Comparison of ENCODE assay signal across 9 mouse cellular contexts in the genomic region with DNA sequence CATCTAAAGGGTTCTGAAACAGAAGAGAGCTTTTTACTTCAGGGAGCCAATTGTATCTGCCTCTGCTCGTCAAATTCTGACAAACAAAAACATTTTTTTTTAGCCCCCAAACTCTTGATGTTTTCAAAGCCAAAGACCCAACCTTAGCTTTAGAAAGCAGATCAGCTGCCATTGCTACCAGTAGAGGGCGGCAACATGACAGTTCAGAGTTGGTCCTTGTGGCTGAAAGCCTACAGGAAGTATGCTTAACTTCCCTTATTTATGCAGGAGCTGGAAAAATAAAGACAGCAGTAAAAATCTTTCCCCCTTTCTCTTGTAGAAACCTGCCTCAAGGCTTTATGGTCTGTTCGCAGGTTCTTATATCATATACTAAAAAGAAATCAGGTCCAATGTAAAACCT.
A peak's percentile ranks its signal among the peaks of the same experiment; 100 is the strongest.
DNase-seq lines count a peak whose midpoint lies in the region; ATAC-seq lines count a peak whose summit lies in the region.
"Had no signal": no experiment of that assay in that cellular context is flagged by ENCODE, and none has a peak within 500 bp of the region (broad histone marks: within the 10 kb centered on the region; RNA-seq: fewer than 3 reads in every experiment).

No protein-coding gene starts in this region.

- WGBS in forebrain, embryonic 16.5 days, result 24% methylated on average over 3 of the region's 3 CpGs
- 22% methylated on average over 3 of the region's 3 CpGs for WGBS in hindbrain, embryonic 16.5 days

- H3K9ac ChIP-seq in forebrain, embryonic 16.5 days (replicated peaks; ENCODE audit: low read depth, low read length), result no peak overlapping the region
- no peak overlapping the region for H3K9ac ChIP-seq in hindbrain, embryonic 16.5 days (ENCODE audit: low read depth, low read length)
- H3K9ac ChIP-seq: heart, embryonic 15.5 days had no signal

- H3K36me3 ChIP-seq in forebrain, embryonic 16.5 days (ENCODE audit: control insufficient read depth, insufficient read depth), result no peaks in the 10 kb centered on the region
- no peaks in the 10 kb centered on the region for H3K36me3 ChIP-seq in hindbrain, embryonic 16.5 days (ENCODE audit: control insufficient read depth, insufficient read depth, low read length)
- H3K36me3 ChIP-seq: heart, embryonic 15.5 days had no signal

- no peaks in the 10 kb centered on the region for H3K27me3 ChIP-seq in forebrain, embryonic 16.5 days (replicated peaks; ENCODE audit: control insufficient read depth, insufficient read depth, low read length)
- H3K27me3 ChIP-seq in hindbrain, embryonic 16.5 days (replicated peaks; ENCODE audit: control insufficient read depth, insufficient read depth, low read length), result no peaks in the 10 kb centered on the region
- H3K27me3 ChIP-seq: heart, embryonic 15.5 days had no signal

- peak; percentile 78 for DNase-seq in urinary bladder, postnatal 14 days (ENCODE audit: low spot score)
- no peak for DNase-seq in urinary bladder, postnatal 10 days (ENCODE audit: low spot score)
- DNase-seq in c-Kit-positive CD71-positive TER-119-positive erythroid progenitor cells, embryonic 14.5 days (ENCODE audit: low spot score), result peak; percentile 3
- DNase-seq in left cerebral cortex, postnatal 10 days (ENCODE audit: extremely low spot score in 1 of 2, low spot score in 2 of 2), result peak; percentile 73 to 80
- DNase-seq in ovary, postnatal 10 days (ENCODE audit: low spot score), result peak; percentile 45

- H3K4me3 ChIP-seq in forebrain, embryonic 16.5 days (replicated peaks; ENCODE audit: low read length), result no peak overlapping the region
- no peak overlapping the region for H3K4me3 ChIP-seq in hindbrain, embryonic 16.5 days (ENCODE audit: low read length)
- H3K4me3 ChIP-seq: heart, embryonic 15.5 days had no signal

- ATAC-seq in forebrain, embryonic 16.5 days, result peak; percentile 67; the same call in 1 of the 2 replicates
- ATAC-seq in hindbrain, embryonic 16.5 days, result 0 out of 2 replicates have a peak, but pooled peaks have one; percentile 73
- ATAC-seq in inflammation-experienced regulatory T-cells, adult 6 months, result no peak

- no peaks in the 10 kb centered on the region for H3K4me1 ChIP-seq in forebrain, embryonic 16.5 days (replicated peaks; ENCODE audit: control insufficient read depth, insufficient read depth, low read length)
- no peaks in the 10 kb centered on the region for H3K4me1 ChIP-seq in hindbrain, embryonic 16.5 days (ENCODE audit: control insufficient read depth, insufficient read depth, low read depth, low read length)

- no peak overlapping the region for H3K27ac ChIP-seq in forebrain, embryonic 16.5 days (ENCODE audit: low read length)
- no peak overlapping the region for H3K27ac ChIP-seq in hindbrain, embryonic 16.5 days (ENCODE audit: low read depth, low read length)
- H3K27ac ChIP-seq: heart, embryonic 15.5 days had no signal

- intact Hi-C loops in left cerebral cortex, postnatal 10 days (cut with DNase I), result loop anchor here (2.0 to 5.0 kb wide), 3 partner anchors 69 to 508 kb away; a partner anchor contains a TSS

- H3K9me3 ChIP-seq in forebrain, embryonic 16.5 days (ENCODE audit: control insufficient read depth, low read length), result no peaks in the 10 kb centered on the region
- H3K9me3 ChIP-seq in hindbrain, embryonic 16.5 days (ENCODE audit: control insufficient read depth, low read length), result no peaks in the 10 kb centered on the region
- H3K9me3 ChIP-seq: heart, embryonic 15.5 days had no signal

- H3K4me2 ChIP-seq in forebrain, embryonic 16.5 days (ENCODE audit: low read length), result no peak overlapping the region
- no peak overlapping the region for H3K4me2 ChIP-seq in hindbrain, embryonic 16.5 days (ENCODE audit: low read length)
- H3K4me2 ChIP-seq: heart, embryonic 15.5 days had no signal
